Mouse (Mus musculus): ENCODE measurements around the gene Olfr536.
"Not testable (repeated sequence)": the region's sequence is repeated elsewhere in the genome, so short reads cannot be mapped to it uniquely, and the experiment has no call there.

Olfr536 gene

DNA sequence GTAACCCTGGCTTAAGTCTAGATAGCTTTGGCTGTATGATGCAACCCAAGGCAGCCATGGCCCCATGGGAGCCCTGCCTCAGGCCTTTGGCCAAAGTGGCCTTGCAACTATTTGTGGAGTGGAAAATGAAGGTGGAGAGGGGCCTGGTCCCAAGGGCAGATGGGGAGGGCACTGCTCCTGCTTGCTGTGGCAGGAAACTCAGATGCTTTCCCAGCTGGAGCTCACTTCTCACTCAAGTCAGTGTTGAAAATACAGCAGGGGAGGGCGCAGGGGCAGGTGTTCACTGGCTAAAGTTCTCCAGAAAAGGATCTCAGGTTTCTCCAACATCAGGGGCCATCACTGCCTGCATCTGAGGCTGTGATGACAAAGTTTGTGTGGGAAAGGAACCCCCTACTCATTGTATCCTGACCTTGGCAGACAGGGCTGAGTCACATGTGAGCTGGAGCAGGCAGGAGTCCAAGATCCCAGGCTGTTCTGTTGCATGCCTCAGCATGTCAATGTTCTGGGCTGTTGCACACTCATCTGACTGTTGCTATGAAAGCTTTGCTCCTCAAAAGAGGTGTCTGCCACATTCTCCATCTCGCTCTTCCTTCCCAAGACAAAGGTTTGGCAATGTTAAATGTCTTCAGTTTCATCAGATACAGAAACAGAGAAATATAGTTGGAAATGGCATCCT lies at the start of gene Olfr536:
Gene Olfr536, minus strand, starts transcription at position 51 of the 676 bp plus-strand sequence.
- not testable (repeated sequence) for DNase-seq (ENCODE audit: low read depth, low spot score)

DNA sequence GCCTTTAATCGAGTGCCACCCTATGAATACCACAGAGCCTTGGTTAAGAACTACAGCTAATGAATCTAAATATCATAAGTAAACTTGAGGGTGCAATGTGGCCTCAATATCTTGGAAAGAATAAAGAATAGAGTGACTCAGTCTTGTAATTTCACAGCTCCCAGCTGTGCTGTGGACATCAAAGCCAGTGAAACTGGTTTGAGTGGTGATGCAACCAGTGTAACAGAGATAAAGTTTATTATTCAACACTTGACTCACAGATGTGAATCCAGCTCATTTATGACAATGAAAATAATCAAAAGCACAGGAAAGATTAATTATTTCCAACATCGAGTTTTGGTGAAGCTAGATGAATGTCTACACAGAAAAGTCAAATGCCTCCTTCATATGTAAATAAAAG lies 32.5 kb upstream of the Olfr536 start:
- no peak for DNase-seq (ENCODE audit: low read depth, low spot score)

DNA sequence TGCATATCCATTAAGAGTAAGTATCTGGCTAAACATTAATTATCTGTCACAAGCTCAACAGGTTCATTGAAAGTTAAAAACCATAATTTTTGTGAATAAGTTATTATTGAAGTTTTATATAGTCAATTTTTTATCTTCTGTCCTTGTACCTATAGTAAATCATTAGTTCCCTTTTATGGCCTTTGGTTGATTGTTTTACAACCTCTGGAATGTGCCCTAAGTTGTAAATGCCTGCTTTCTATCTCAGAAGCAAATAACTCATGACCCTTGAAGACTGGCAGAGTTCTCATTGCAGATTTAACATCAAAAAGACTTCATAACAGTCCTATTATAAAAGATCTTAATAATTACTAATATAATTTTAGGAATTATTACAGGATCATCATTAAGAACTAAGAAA lies 12.5 kb downstream of the Olfr536 start:
- no peak for DNase-seq (ENCODE audit: low read depth, low spot score)

DNA sequence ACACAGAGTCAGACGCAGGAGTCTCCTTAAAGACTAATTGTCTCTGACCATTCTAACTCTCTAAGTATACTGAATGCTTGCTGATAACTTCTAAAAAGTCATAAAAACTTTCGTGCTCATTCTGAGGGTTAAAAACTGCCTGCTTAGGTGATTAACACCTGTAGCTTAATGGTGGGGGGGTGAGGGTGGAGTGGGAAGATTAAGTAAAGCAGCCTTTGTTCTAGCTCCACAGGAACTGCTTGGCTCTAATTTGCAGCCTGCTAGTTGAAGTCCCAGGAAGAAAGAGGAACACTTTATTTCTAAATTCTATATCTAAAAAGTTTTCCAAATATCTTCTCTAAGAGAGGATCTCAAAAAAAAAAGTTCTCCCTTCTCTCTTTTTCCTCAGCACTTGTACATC lies 13.0 kb downstream of the Olfr536 start:
- DNase-seq (ENCODE audit: low read depth, low spot score): no peak

DNA sequence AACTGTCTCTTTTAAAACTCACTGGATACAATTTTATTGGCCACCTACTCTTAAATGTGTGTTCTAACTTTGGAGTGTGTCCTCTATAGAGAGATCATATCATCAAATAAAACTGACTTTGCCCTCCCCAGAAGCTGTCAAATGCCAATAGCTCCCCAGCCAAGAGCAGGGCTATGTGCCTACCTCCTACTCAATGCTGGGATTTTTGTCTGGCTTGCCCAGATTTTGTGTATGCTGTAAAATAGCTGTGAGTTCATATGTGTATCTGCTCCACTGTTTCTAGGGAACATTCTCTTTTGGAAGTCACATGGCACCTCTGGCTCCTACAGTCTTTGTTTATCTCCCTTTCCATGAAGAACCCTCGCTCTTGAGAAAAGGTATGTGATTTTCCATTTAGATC lies 18.2 kb downstream of the Olfr536 start:
- DNase-seq (ENCODE audit: low read depth, low spot score): no peak

DNA sequence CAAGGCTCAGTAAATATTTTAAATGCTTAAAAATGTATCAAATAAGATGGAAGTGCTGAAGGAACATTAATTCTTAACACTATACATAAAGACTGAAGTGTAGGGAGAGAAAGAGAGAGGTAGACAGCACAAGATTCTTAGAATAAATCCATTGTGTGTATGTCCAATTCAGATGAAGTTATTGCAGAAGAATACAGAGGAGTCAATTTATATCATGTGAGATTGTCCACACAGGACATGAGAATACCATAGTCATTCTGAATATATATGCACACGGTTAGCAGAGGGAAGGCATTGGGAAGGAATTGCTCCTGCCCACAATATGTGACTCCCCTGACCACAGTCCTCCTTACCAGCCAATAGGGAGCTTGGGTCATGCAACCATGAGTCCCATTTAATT lies 23.3 kb downstream of the Olfr536 start, which contains the start of gene Olfr535:
Gene Olfr535, plus strand, starts transcription at position 301 of the 400 bp plus-strand sequence.
- DNase-seq (ENCODE audit: low read depth, low spot score): no peak

DNA sequence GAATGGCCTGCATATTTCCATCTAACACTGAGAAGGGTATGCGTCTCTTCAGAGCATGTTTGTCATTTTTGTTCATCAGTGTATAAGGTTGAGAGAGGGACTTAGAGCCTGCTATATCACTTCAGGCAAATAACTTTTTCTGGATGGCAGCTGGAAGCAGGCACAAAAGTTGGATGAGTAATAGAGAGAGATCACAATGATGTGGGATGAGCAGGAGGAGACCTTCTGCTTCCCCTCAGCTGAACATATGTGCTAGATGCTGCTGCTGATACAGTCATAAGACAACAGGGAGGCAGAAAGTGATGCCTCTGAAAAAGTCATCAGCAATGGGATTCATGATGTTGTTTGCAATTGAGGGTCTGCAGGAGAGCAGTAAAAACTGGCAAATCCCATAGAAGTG lies 28.5 kb downstream of the Olfr536 start:
- DNase-seq (ENCODE audit: low read depth, low spot score): no peak

DNA sequence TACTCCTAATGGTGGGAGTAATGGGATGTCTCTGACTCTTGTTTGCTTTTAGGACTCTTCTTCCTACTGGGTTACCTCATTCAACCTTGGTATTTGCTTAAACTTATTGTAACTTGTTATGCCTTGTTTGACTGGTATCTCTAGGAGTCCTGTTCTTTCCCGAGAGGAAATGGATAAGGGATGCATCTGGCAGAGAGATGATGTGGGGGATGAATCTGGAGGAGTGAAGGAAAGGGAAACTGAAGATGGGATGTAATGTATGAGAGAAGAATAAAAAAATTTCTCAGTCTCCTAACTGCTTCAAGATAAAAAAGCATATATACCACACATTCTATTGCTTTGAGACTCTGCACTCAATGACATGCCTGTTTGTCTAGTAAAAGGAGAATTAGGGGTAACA lies 29.3 kb downstream of the Olfr536 start:
- DNase-seq (ENCODE audit: low read depth, low spot score): no peak

DNA sequence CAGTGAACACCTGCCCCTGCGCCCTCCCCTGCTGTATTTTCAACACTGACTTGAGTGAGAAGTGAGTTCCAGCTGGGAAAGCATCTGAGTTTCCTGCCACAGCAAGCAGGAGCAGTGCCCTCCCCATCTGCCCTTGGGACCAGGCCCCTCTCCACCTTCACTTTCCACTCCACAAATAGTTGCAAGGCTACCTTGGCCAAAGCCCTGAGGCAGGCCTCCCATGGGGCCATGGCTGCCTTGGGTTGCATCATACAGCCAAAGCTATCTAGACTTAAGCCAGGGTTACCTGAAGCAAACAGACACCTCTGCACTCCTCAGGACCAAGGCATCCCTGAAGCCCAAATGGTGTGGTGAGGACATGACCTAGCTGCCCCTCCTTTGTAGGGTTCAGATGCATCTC lies 44.1 kb downstream of the Olfr536 start, which contains the start of gene Olfr533:
Gene Olfr533, plus strand, starts transcription at position 301 of the 400 bp plus-strand sequence.
- not testable (repeated sequence) for DNase-seq (ENCODE audit: low read depth, low spot score)

Data from skeletal muscle tissue, adult 2 months (tissue).